Mouse (Mus musculus): ENCODE data around the gene Adamts16. TPM values are rescaled to one million over a fixed set of nuclear protein-coding genes. Genes with fewer than 3 reads are reported as not detected.

Adamts16 gene
- polyA plus RNA-seq, 1 experiment from 2014 or later: 2.3 TPM

- H3K4me2 ChIP-seq (ENCODE audit: low read length): no peak overlapping the region
- H3K36me3 ChIP-seq (ENCODE audit: control insufficient read depth, insufficient read depth, low read length): no peaks in the 10 kb centered on the region
- H3K4me3 ChIP-seq (ENCODE audit: low read depth, low read length): no peak overlapping the region
- no peak for ATAC-seq
- H3K9me3 ChIP-seq (replicated peaks; ENCODE audit: control insufficient read depth, low read length, poor library complexity, severe bottlenecking): no peaks in the 10 kb centered on the region
- no peaks in the 10 kb centered on the region for H3K27me3 ChIP-seq (ENCODE audit: control insufficient read depth, insufficient read depth, low read depth, low read length)
- H3K9ac ChIP-seq (ENCODE audit: low read depth, low read length): no peak overlapping the region
- H3K4me1 ChIP-seq (ENCODE audit: control insufficient read depth, insufficient read depth, low read length): no peaks in the 10 kb centered on the region
- WGBS: 59% methylated on average over 2 of the region's 2 CpGs
- H3K27ac ChIP-seq (ENCODE audit: low read length): no peak overlapping the region
Measured at GRCm38 (mm10) chr13:70689452-70689960, 152.1 kb downstream of the Adamts16 start.

- no peaks in the 10 kb centered on the region for H3K9me3 ChIP-seq (replicated peaks; ENCODE audit: control insufficient read depth, low read length, poor library complexity, severe bottlenecking)
- no peak overlapping the region for H3K4me2 ChIP-seq (ENCODE audit: low read length)
- ATAC-seq: no peak
- H3K4me1 ChIP-seq (ENCODE audit: control insufficient read depth, insufficient read depth, low read length): no peaks in the 10 kb centered on the region
- WGBS: 60% methylated on average over 5 of the region's 5 CpGs
- no peak overlapping the region for H3K4me3 ChIP-seq (ENCODE audit: low read depth, low read length)
- no peaks in the 10 kb centered on the region for H3K27me3 ChIP-seq (ENCODE audit: control insufficient read depth, insufficient read depth, low read depth, low read length)
- H3K36me3 ChIP-seq (ENCODE audit: control insufficient read depth, insufficient read depth, low read length): no peaks in the 10 kb centered on the region
- H3K27ac ChIP-seq (ENCODE audit: low read length): no peak overlapping the region
- no peak overlapping the region for H3K9ac ChIP-seq (ENCODE audit: low read depth, low read length)
Measured at GRCm38 (mm10) chr13:70685825-70686224, 155.8 kb downstream of the Adamts16 start.

- H3K4me3 ChIP-seq (ENCODE audit: low read depth, low read length): no peak overlapping the region
- H3K9me3 ChIP-seq (replicated peaks; ENCODE audit: control insufficient read depth, low read length, poor library complexity, severe bottlenecking): no peaks in the 10 kb centered on the region
- 55% methylated on average over 7 of the region's 7 CpGs for WGBS
- H3K27ac ChIP-seq (ENCODE audit: low read length): no peak overlapping the region
- no peaks in the 10 kb centered on the region for H3K27me3 ChIP-seq (ENCODE audit: control insufficient read depth, insufficient read depth, low read depth, low read length)
- H3K36me3 ChIP-seq (ENCODE audit: control insufficient read depth, insufficient read depth, low read length): no peaks in the 10 kb centered on the region
- H3K4me1 ChIP-seq (ENCODE audit: control insufficient read depth, insufficient read depth, low read length): no peaks in the 10 kb centered on the region
- no peak overlapping the region for H3K4me2 ChIP-seq (ENCODE audit: low read length)
- ATAC-seq: peak; percentile 58; the same call in 1 of the 2 replicates
- no peak overlapping the region for H3K9ac ChIP-seq (ENCODE audit: low read depth, low read length)
Measured at GRCm38 (mm10) chr13:70684976-70685609, 156.5 kb downstream of the Adamts16 start.

GRCm38 (mm10) chr13:70681411-70682183 lies 160.0 kb downstream of the Adamts16 start:
- H3K4me1 ChIP-seq (ENCODE audit: control insufficient read depth, insufficient read depth, low read length): no peaks in the 10 kb centered on the region
- 93% methylated on average over 7 of the region's 7 CpGs for WGBS
- no peaks in the 10 kb centered on the region for H3K27me3 ChIP-seq (ENCODE audit: control insufficient read depth, insufficient read depth, low read depth, low read length)
- no peaks in the 10 kb centered on the region for H3K36me3 ChIP-seq (ENCODE audit: control insufficient read depth, insufficient read depth, low read length)
- no peaks in the 10 kb centered on the region for H3K9me3 ChIP-seq (replicated peaks; ENCODE audit: control insufficient read depth, low read length, poor library complexity, severe bottlenecking)
- no peak for ATAC-seq
- H3K4me2 ChIP-seq (ENCODE audit: low read length): no peak overlapping the region
- H3K4me3 ChIP-seq (ENCODE audit: low read depth, low read length): no peak overlapping the region
- H3K27ac ChIP-seq (ENCODE audit: low read length): no peak overlapping the region
- no peak overlapping the region for H3K9ac ChIP-seq (ENCODE audit: low read depth, low read length)

- WGBS: 95% methylated on average over 3 of the region's 3 CpGs
- Histone ChIP-seq H3K36me3 (ENCODE audit: control insufficient read depth, insufficient read depth, low read length) (no peaks in the 10 kb centered on the region), H3K4me1 (ENCODE audit: control insufficient read depth, insufficient read depth, low read length) (no peaks in the 10 kb centered on the region), H3K4me3 (ENCODE audit: low read depth, low read length) (no peak overlapping the region), H3K9ac (ENCODE audit: low read depth, low read length) (no peak overlapping the region), H3K27ac (ENCODE audit: low read length) (no peak overlapping the region), H3K4me2 (ENCODE audit: low read length) (no peak overlapping the region), H3K27me3 (ENCODE audit: control insufficient read depth, insufficient read depth, low read depth, low read length) (no peaks in the 10 kb centered on the region), H3K9me3 (replicated peaks; ENCODE audit: control insufficient read depth, low read length, poor library complexity, severe bottlenecking) (no peaks in the 10 kb centered on the region)
- ATAC-seq: no peak
Measured at GRCm38 (mm10) chr13:70680316-70680715, 161.3 kb downstream of the Adamts16 start.

Other genes with a start within 250 kb of the Adamts16 start
- gene Ice1, start 204.2 kb downstream of the Adamts16 start, polyA plus RNA-seq (2015; fragmentation: Nextera tagmentation; extraction: Ambion mirVana): 35.1 and 38.2 TPM in 2 replicates

Measured in midbrain, embryonic 16.5 days (tissue).